Mouse (Mus musculus): ENCODE data around the gene Tbc1d10c.

DNA sequence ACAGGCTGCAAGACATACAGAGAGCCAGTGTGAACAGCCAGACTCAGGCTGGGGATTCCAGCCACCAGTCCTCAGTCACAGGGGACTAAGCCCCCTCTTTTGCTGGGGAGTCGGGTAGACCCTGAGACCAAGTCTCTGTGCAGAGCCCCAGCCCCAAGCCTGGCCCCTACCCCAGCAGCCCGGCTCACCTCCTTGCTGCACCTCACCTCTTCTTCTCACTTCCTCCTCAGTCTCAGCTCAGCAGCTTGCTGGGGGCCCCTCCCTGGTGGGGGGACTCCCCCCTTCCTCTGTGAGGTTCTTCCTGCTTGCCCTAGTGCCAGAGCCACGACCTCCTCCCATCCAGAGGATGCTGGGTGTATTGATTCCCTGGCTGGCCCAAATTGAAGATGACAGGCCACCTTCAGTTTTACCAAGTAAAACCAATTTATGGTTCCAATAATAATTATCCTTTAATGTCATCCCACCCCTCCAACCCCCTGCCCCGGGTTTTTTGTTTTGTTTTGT, at the start of gene Tbc1d10c:
- no peak for TF ChIP-seq CTCF (IDR thresholded peaks at IDR 0.05; ENCODE audit: control insufficient read depth, insufficient read depth, insufficient replicate concordance, low read depth, low read length)
- no peak for TF ChIP-seq POLR2A (IDR thresholded peaks at IDR 0.05; ENCODE audit: control insufficient read depth, low read depth, low read length)
